Mouse (Mus musculus) lung, embryonic 16.5 days (tissue): ENCODE results near the gene Spr. TPM values are rescaled to one million over a fixed set of nuclear protein-coding genes. Genes with fewer than 3 reads are reported as not detected.
"Not testable (repeated sequence)": the region's sequence is repeated elsewhere in the genome, so short reads cannot be mapped to it uniquely, and the experiment has no call there.

Experiments used
- ATAC-seq: fragments of 200-750 bp; cut with Nextera tagmentation; 2 replicates; pipeline ENCODE4 v1.8.0; 2017; ENCODE audit warnings: low read depth, mild to moderate bottlenecking, moderate library complexity
- H3K27ac ChIP-seq: fragments of 300-500 bp; sonication (generic); 2 replicates; pipeline ENCODE4 v1.5.1; 2014; ENCODE audit warnings: mild to moderate bottlenecking, control low read depth, low read length
- H3K27me3 ChIP-seq: fragments of 300-500 bp; sonication (generic); 2 replicates; pipeline ENCODE4 v1.6.1; 2014; ENCODE audit warnings: low read depth, low read length, mixed read lengths; ENCODE audit not compliant: control insufficient read depth, insufficient read depth
- H3K36me3 ChIP-seq: fragments of 300-500 bp; sonication (generic); 2 replicates; pipeline ENCODE4 v1.6.1; 2014; ENCODE audit warnings: low read length; ENCODE audit not compliant: control insufficient read depth, insufficient read depth
- H3K4me1 ChIP-seq: fragments of 300-500 bp; sonication (generic); replicated peaks from 2 replicates; pipeline ENCODE4 v1.6.1; 2014; ENCODE audit warnings: low read length, mixed read lengths; ENCODE audit not compliant: control insufficient read depth, insufficient read depth
- H3K4me2 ChIP-seq: fragments of 300-500 bp; sonication (generic); 2 replicates; pipeline ENCODE4 v1.6.1; 2014; ENCODE audit warnings: low read depth, low read length, control low read depth
- H3K4me3 ChIP-seq: fragments of 300-500 bp; sonication (generic); 2 replicates; pipeline ENCODE4 v1.5.1; 2014; ENCODE audit warnings: mild to moderate bottlenecking, low read length, control low read depth
- H3K9ac ChIP-seq: fragments of 300-500 bp; sonication (generic); 2 replicates; pipeline ENCODE4 v1.6.1; 2014; ENCODE audit warnings: low read length, control low read depth
- H3K9me3 ChIP-seq: fragments of 300-500 bp; sonication (generic); 2 replicates; pipeline ENCODE4 v1.6.1; 2016; ENCODE audit warnings: low read length; ENCODE audit not compliant: control insufficient read depth
- WGBS: fragments of 180-500 bp; shearing (Covaris S2); extraction: QIAGEN DNeasy Blood & Tissue Kit; methylation state at CpG from one replicate; pipeline ENCODE4 v1.1.7; 2014; 5-methylcytosine and 5-hydroxymethylcytosine counted together
- polyA plus RNA-seq: library from polyadenylated mRNA; unstranded; fragments of >200 nt; fragmentation: Nextera tagmentation; extraction: Ambion mirVana; gene quantifications from 2 replicates; pipeline ENCODE4 v1.2.1, GENCODE M21; 2015

The Spr gene
- polyA plus RNA-seq, 1 experiment from 2014 or later: 63.6 TPM

GRCm38 (mm10) chr6:85139534-85139933, 2.0 kb upstream of the Spr start:
- 91% methylated on average over 2 of the region's 2 CpGs for WGBS
- Histone ChIP-seq H3K27me3 (no peaks in the 10 kb centered on the region), H3K9ac (no peak overlapping the region), H3K36me3 (no peaks in the 10 kb centered on the region), H3K9me3 (no peaks in the 10 kb centered on the region), H3K27ac (no peak overlapping the region), H3K4me1 (peaks cover 5% of the 10 kb centered on the region; the same call in 1 of the 2 replicates), H3K4me2 (no peak overlapping the region), H3K4me3 (no peak overlapping the region)
- no peak for ATAC-seq

GRCm38 (mm10) chr6:85136784-85137183, 782 bp downstream of the Spr start:
- 44% methylated on average over 7 of the region's 7 CpGs for WGBS
- not testable (repeated sequence) for H3K36me3 ChIP-seq, H3K9me3 ChIP-seq, H3K27me3 ChIP-seq, H3K4me1 ChIP-seq, ATAC-seq
- peak overlapping the region; percentile 97; the same call in 1 of the 2 replicates for H3K27ac ChIP-seq
- H3K9ac ChIP-seq: peak overlapping the region; percentile 92
- H3K4me3 ChIP-seq: peak overlapping the region; percentile 91
- H3K4me2 ChIP-seq: peak overlapping the region; percentile 61

- H3K36me3 ChIP-seq, H3K4me2 ChIP-seq, ATAC-seq, H3K9me3 ChIP-seq, H3K27ac ChIP-seq, H3K4me1 ChIP-seq, H3K4me3 ChIP-seq, H3K27me3 ChIP-seq, H3K9ac ChIP-seq: not testable (repeated sequence)
- 38% methylated on average over 3 of the region's 3 CpGs for WGBS
These were observed 4.8 kb downstream of the Spr start for GRCm38 (mm10) chr6:85132794-85133193.

GRCm38 (mm10) chr6:85132237-85132636, 5.3 kb downstream of the Spr start:
- not testable (repeated sequence) for H3K27ac ChIP-seq, H3K9me3 ChIP-seq, ATAC-seq, H3K36me3 ChIP-seq, H3K9ac ChIP-seq, H3K27me3 ChIP-seq, H3K4me3 ChIP-seq, H3K4me1 ChIP-seq, H3K4me2 ChIP-seq
- WGBS: 83% methylated on average over 3 of the region's 3 CpGs

- H3K9me3 ChIP-seq: no peaks in the 10 kb centered on the region
- no peak overlapping the region for H3K4me3 ChIP-seq
- peaks cover 6% of the 10 kb centered on the region; the same call in 1 of the 2 replicates for H3K27me3 ChIP-seq
- H3K4me1 ChIP-seq: peaks cover 2% of the 10 kb centered on the region; the same call in 1 of the 2 replicates
- peak; percentile 43; the same call in 1 of the 2 replicates for ATAC-seq
- no peak overlapping the region for H3K27ac ChIP-seq
- no peaks in the 10 kb centered on the region for H3K36me3 ChIP-seq
- no peak overlapping the region for H3K4me2 ChIP-seq
- H3K9ac ChIP-seq: no peak overlapping the region
- under 1% methylated on average over 4 of the region's 4 CpGs for WGBS
These were observed 5.9 kb downstream of the Spr start for GRCm38 (mm10) chr6:85131673-85132072.

GRCm38 (mm10) chr6:85117545-85118511, 19.7 kb downstream of the Spr start:
- ATAC-seq: peak; percentile 74
- H3K27ac ChIP-seq, H3K27me3 ChIP-seq, H3K9ac ChIP-seq, H3K9me3 ChIP-seq, H3K4me3 ChIP-seq, H3K36me3 ChIP-seq, H3K4me1 ChIP-seq, H3K4me2 ChIP-seq: not testable (repeated sequence)
- 31% methylated on average over 8 of the region's 11 CpGs for WGBS

GRCm38 (mm10) chr6:85105033-85105615, 32.4 kb downstream of the Spr start:
- Histone ChIP-seq H3K4me1 (peaks cover 3% of the 10 kb centered on the region; the same call in 1 of the 2 replicates), H3K27me3 (no peaks in the 10 kb centered on the region), H3K4me2 (no peak overlapping the region), H3K9me3 (no peaks in the 10 kb centered on the region), H3K36me3 (no peaks in the 10 kb centered on the region), H3K27ac (no peak overlapping the region), H3K4me3 (no peak overlapping the region), H3K9ac (no peak overlapping the region)
- 81% methylated on average over 10 of the region's 10 CpGs for WGBS
- no peak for ATAC-seq

GRCm38 (mm10) chr6:85103321-85103720, 34.2 kb downstream of the Spr start:
- no peak overlapping the region for H3K9ac ChIP-seq
- H3K27ac ChIP-seq: no peak overlapping the region
- no peaks in the 10 kb centered on the region for H3K27me3 ChIP-seq
- peaks cover 3% of the 10 kb centered on the region; the same call in 1 of the 2 replicates for H3K4me1 ChIP-seq
- no peaks in the 10 kb centered on the region for H3K36me3 ChIP-seq
- no peak overlapping the region for H3K4me2 ChIP-seq
- ATAC-seq: no peak
- H3K9me3 ChIP-seq: no peaks in the 10 kb centered on the region
- 85% methylated on average over 3 of the region's 3 CpGs for WGBS
- no peak overlapping the region for H3K4me3 ChIP-seq

- no peak overlapping the region for H3K9ac ChIP-seq
- H3K4me1 ChIP-seq: peaks cover 5% of the 10 kb centered on the region; the same call in 1 of the 2 replicates
- WGBS: 25% methylated on average over 2 of the region's 2 CpGs
- no peak overlapping the region for H3K4me3 ChIP-seq
- no peak for ATAC-seq
- no peak overlapping the region for H3K4me2 ChIP-seq
- H3K36me3 ChIP-seq: no peaks in the 10 kb centered on the region
- H3K27ac ChIP-seq: no peak overlapping the region
- no peaks in the 10 kb centered on the region for H3K27me3 ChIP-seq
- H3K9me3 ChIP-seq: no peaks in the 10 kb centered on the region
These were observed 41.1 kb downstream of the Spr start for GRCm38 (mm10) chr6:85096441-85096840.
